Mouse (Mus musculus) C2C12 (cell line): ENCODE measurements around the gene Orm2. TPM values are rescaled to one million over a fixed set of nuclear protein-coding genes. Genes with fewer than 3 reads are reported as not detected.
A peak's percentile ranks its signal among the peaks of the same experiment; 100 is the strongest.

ENCODE experiments used
- H3K27me3 ChIP-seq: one replicate; pipeline ENCODE4 v1.6.1; 2011; ENCODE audit not compliant: control insufficient read depth, insufficient read depth, insufficient read length
- H3K36me3 ChIP-seq: one replicate; pipeline ENCODE4 v1.6.1; 2011; ENCODE audit not compliant: control insufficient read depth, insufficient read depth
- H3K4me3 ChIP-seq: one replicate; pipeline ENCODE4 v1.5.1; 2011; ENCODE audit warnings: mild to moderate bottlenecking, control low read depth; ENCODE audit not compliant: poor library complexity, insufficient read depth, severe bottlenecking
- H3K79me2 ChIP-seq: one replicate; pipeline ENCODE4 v1.6.1; 2011; ENCODE audit not compliant: control insufficient read depth, insufficient read depth
- H3K79me3 ChIP-seq: one replicate; pipeline ENCODE4 v1.6.1; 2011; ENCODE audit warnings: low read depth, control low read depth
- H3ac ChIP-seq: one replicate; pipeline ENCODE3; 2011; ENCODE audit warnings: low read depth; ENCODE audit not compliant: control insufficient read depth, insufficient read length
- CEBPB ChIP-seq: IDR thresholded peaks from one replicate; pipeline ENCODE4 v1.6.1; 2011; ENCODE audit warnings: low read depth, mild to moderate bottlenecking, control low read depth, moderate library complexity
- CTCF ChIP-seq: IDR thresholded peaks from one replicate; pipeline ENCODE4 v1.5.1; 2011; ENCODE audit not compliant: control insufficient read depth, insufficient read depth, insufficient read length
- FOSL1 ChIP-seq: IDR thresholded peaks from one replicate; pipeline ENCODE4 v1.8.0; 2011; ENCODE audit warnings: mild to moderate bottlenecking, low read length; ENCODE audit not compliant: poor library complexity, insufficient read depth, severe bottlenecking
- MAX ChIP-seq: IDR thresholded peaks from one replicate; pipeline ENCODE4 v1.6.1; 2011; ENCODE audit warnings: mild to moderate bottlenecking, control low read depth
- MYOD1 ChIP-seq: IDR thresholded peaks from one replicate; pipeline ENCODE4 v1.6.1; 2011; ENCODE audit warnings: low read depth; ENCODE audit not compliant: control insufficient read depth, insufficient read length
- MYOG ChIP-seq: IDR thresholded peaks from one replicate; pipeline ENCODE4 v1.6.1; 2011; ENCODE audit not compliant: control insufficient read depth, insufficient read length; ENCODE audit errors: extremely low read depth
- USF1 ChIP-seq: IDR thresholded peaks from one replicate; pipeline ENCODE4 v1.6.1; 2011; ENCODE audit warnings: low read depth, mild to moderate bottlenecking, control low read depth, moderate library complexity
- polyA plus RNA-seq: library from polyadenylated mRNA; unstranded; fragments of >200 nt; fragmentation: generic; extraction: Trizol; gene quantifications from one replicate; pipeline ENCODE4 v1.2.1, GENCODE M21; 2012; ENCODE audit warnings: missing spikeins

Gene Orm2
- polyA plus RNA-seq, 1 experiment, result not detected

- no peaks in the 10 kb centered on the region for H3K36me3 ChIP-seq
- TF ChIP-seq MYOD1, result no peak
- TF ChIP-seq MAX, result no peak
- TF ChIP-seq USF1, result no peak
- no peak for TF ChIP-seq CTCF
- TF ChIP-seq CEBPB, result no peak
- TF ChIP-seq FOSL1, result no peak
- TF ChIP-seq MYOG, result no peak
Measured at GRCm38 (mm10) chr4:63410583-63410934, 48.3 kb downstream of the Orm2 start.

GRCm38 (mm10) chr4:63411222-63411621 is 49.0 kb downstream of the Orm2 start:
- no peak overlapping the region for H3ac ChIP-seq
- no peak overlapping the region for H3K4me3 ChIP-seq
- TF ChIP-seq USF1, result no peak
- TF ChIP-seq CTCF, result no peak
- no peak for TF ChIP-seq MAX
- no peak for TF ChIP-seq FOSL1
- TF ChIP-seq MYOD1, result no peak
- TF ChIP-seq MYOG, result no peak
- TF ChIP-seq CEBPB, result no peak

More at GRCm38 (mm10) chr4:63410583-63410934, 48.3 kb downstream of the Orm2 start:
- peak overlapping the region; percentile 44 for H3ac ChIP-seq
- H3K79me2 ChIP-seq, result no peaks in the 10 kb centered on the region
- H3K79me3 ChIP-seq, result no peaks in the 10 kb centered on the region
- H3K4me3 ChIP-seq, result peak overlapping the region; percentile 29
- no peaks in the 10 kb centered on the region for H3K27me3 ChIP-seq

GRCm38 (mm10) chr4:63414951-63415350 is 52.7 kb downstream of the Orm2 start:
- H3K79me2 ChIP-seq, result no peaks in the 10 kb centered on the region
- no peak overlapping the region for H3K4me3 ChIP-seq
- H3K27me3 ChIP-seq, result no peaks in the 10 kb centered on the region
- no peaks in the 10 kb centered on the region for H3K36me3 ChIP-seq
- no peak overlapping the region for H3ac ChIP-seq
- no peak for TF ChIP-seq MYOG
- no peak for TF ChIP-seq MAX
- H3K79me3 ChIP-seq, result no peaks in the 10 kb centered on the region

More at GRCm38 (mm10) chr4:63411222-63411621, 49.0 kb downstream of the Orm2 start:
- Histone ChIP-seq H3K79me3 (no peaks in the 10 kb centered on the region), H3K36me3 (no peaks in the 10 kb centered on the region), H3K27me3 (no peaks in the 10 kb centered on the region), H3K79me2 (no peaks in the 10 kb centered on the region)

Other genes starting within 250 kb of the Orm2 start
- gene Ambp, start 207.7 kb upstream of the Orm2 start, polyA plus RNA-seq, result not detected
- gene Kif12, start 190.3 kb upstream of the Orm2 start, polyA plus RNA-seq, result not detected
- 0.08 TPM for gene Col27a1, start 148.4 kb upstream of the Orm2 start, polyA plus RNA-seq
- 0.05 TPM for gene Orm1, start 17.9 kb upstream of the Orm2 start, polyA plus RNA-seq
- not detected for gene Orm3, start 6.3 kb upstream of the Orm2 start, polyA plus RNA-seq
- gene Akna, start 40.9 kb downstream of the Orm2 start, polyA plus RNA-seq, result 1.3 TPM
- 28.9 TPM for gene Whrn, start 133.5 kb downstream of the Orm2 start, polyA plus RNA-seq
- 335 TPM for gene Atp6v1g1, start 182.3 kb downstream of the Orm2 start, polyA plus RNA-seq
- 19.5 TPM for gene Tmem268, start 196.3 kb downstream of the Orm2 start, polyA plus RNA-seq
- not detected for gene Gm11213, start 242.8 kb downstream of the Orm2 start, polyA plus RNA-seq